Mouse (Mus musculus) gastrocnemius, adult 8-10 months (tissue): ENCODE data around the gene Cadm4. TPM values are rescaled to one million over a fixed set of nuclear protein-coding genes. Genes with fewer than 3 reads are reported as not detected.
A peak's percentile ranks its signal among the peaks of the same experiment; 100 is the strongest.

Experiments
- DNase-seq, 2 experiments: peaks; one replicate each; pipeline ENCODE4 v3.0.0; 2022; ENCODE audit warnings: low spot score in 2 of 2
- total RNA-seq, 4 experiments: library from RNA; stranded (reverse); gene quantifications; 2 replicates each; pipeline ENCODE4 v1.2.4; 2022

The Cadm4 gene
- total RNA-seq, 4 experiments from 2014 or later, result 0.87 to 3.6 (median 1.8) TPM

GRCm38 (mm10) chr7:24530062-24530931 lies 48.5 kb downstream of the Cadm4 start, which contains the start of gene Irgq:
TSS of gene Irgq (plus strand) at chr7:24530689.
- DNase-seq, result peak; percentile 98

GRCm38 (mm10) chr7:24531211-24531971 lies 49.6 kb downstream of the Cadm4 start:
- DNase-seq, result peak; percentile 25 to 49

- DNase-seq, result no peak
These were observed 51.3 kb downstream of the Cadm4 start for GRCm38 (mm10) chr7:24533031-24533571.

- DNase-seq, result no peak
These were observed 52.0 kb downstream of the Cadm4 start for GRCm38 (mm10) chr7:24533806-24534205.

GRCm38 (mm10) chr7:24534301-24534700 lies 52.5 kb downstream of the Cadm4 start:
- no peak for DNase-seq

GRCm38 (mm10) chr7:24537081-24537480 lies 55.3 kb downstream of the Cadm4 start:
- DNase-seq, result no peak

GRCm38 (mm10) chr7:24537591-24537990 lies 55.8 kb downstream of the Cadm4 start:
- DNase-seq, result no peak

- DNase-seq, result no peak
These were observed 56.3 kb downstream of the Cadm4 start for GRCm38 (mm10) chr7:24538154-24538553.

- no peak for DNase-seq
These were observed 56.9 kb downstream of the Cadm4 start for GRCm38 (mm10) chr7:24538701-24539100.

GRCm38 (mm10) chr7:24539686-24540085 lies 57.9 kb downstream of the Cadm4 start:
- no peak for DNase-seq

- DNase-seq, result no peak
These were observed 62.7 kb downstream of the Cadm4 start for GRCm38 (mm10) chr7:24544506-24544905.

GRCm38 (mm10) chr7:24546068-24546614 lies 64.3 kb downstream of the Cadm4 start, which contains the start of the genes Pinlyp and Xrcc1:
TSS of gene Pinlyp (minus strand) at chr7:24546118.
TSS of gene Xrcc1 (plus strand) at chr7:24546289.
- no peak for DNase-seq

GRCm38 (mm10) chr7:24546634-24547389 lies 65.0 kb downstream of the Cadm4 start:
- DNase-seq, result peak; percentile 98 to 99

- no peak for DNase-seq
These were observed 65.8 kb downstream of the Cadm4 start for GRCm38 (mm10) chr7:24547534-24548036.

GRCm38 (mm10) chr7:24551985-24552759 lies 70.3 kb downstream of the Cadm4 start:
- no peak for DNase-seq

Other genes starting within 250 kb of the Cadm4 start
- 1 to 10 TPM; 2.1 to 3.5 (median 3.2) TPM for gene Zfp109, start 244.5 kb upstream of the Cadm4 start, total RNA-seq
- 1 to 10 TPM; 2.0 to 2.4 (median 2.2) TPM for gene Zfp108, start 227.2 kb upstream of the Cadm4 start, total RNA-seq
- gene Zfp93, start 211.6 kb upstream of the Cadm4 start, total RNA-seq, result 1 to 10 TPM; 5.9 to 6.9 (median 6.2) TPM
- gene Zfp61, start 180.8 kb upstream of the Cadm4 start, total RNA-seq, result 1 to 10 TPM; 2.8 to 4.9 (median 3.3) TPM
- gene Zfp94, start 165.4 kb upstream of the Cadm4 start, total RNA-seq, result 1 to 10 TPM; 1.7 to 3.1 (median 2.9) TPM
- not detected for gene Tescl, start 148.1 kb upstream of the Cadm4 start, total RNA-seq
- not detected for gene Lypd5, start 132.8 kb upstream of the Cadm4 start, total RNA-seq
- under 1 TPM; 0.17 to 0.74 (median 0.24) TPM for gene Kcnn4, start 111.8 kb upstream of the Cadm4 start, total RNA-seq
- 10 to 100 TPM in 2 of 4 experiments, 1 to 10 TPM in 2; 8.8 to 10.4 (median 9.9) TPM for gene Smg9, start 82.4 kb upstream of the Cadm4 start, total RNA-seq
- not detected for gene Irgc1, start 29.7 kb upstream of the Cadm4 start, total RNA-seq
- under 1 TPM; 0.41 to 0.92 (median 0.63) TPM for gene Plaur, start 19.5 kb upstream of the Cadm4 start, total RNA-seq
- gene Zfp428, start 25.0 kb downstream of the Cadm4 start, total RNA-seq, result 1 to 10 TPM; 2.5 to 5.2 (median 4.0) TPM
- not detected for gene AC161166.1, start 30.4 kb downstream of the Cadm4 start, total RNA-seq
- gene Irgq, start 48.7 kb downstream of the Cadm4 start, total RNA-seq, result 10 to 100 TPM; 10.9 to 15.8 (median 12.7) TPM
- gene Pinlyp, start 64.1 kb downstream of the Cadm4 start, total RNA-seq, result not detected
- gene Xrcc1, start 64.3 kb downstream of the Cadm4 start, total RNA-seq, result 10 to 100 TPM; 16.1 to 22.1 (median 17.3) TPM
- 10 to 100 TPM; 23.1 to 30.0 (median 24.6) TPM for gene Ethe1, start 105.5 kb downstream of the Cadm4 start, total RNA-seq
- gene Zfp575, start 105.6 kb downstream of the Cadm4 start, total RNA-seq, result under 1 TPM in 1 of 4 experiments, not detected in 3; 0.10 TPM
- gene Phldb3, start 128.7 kb downstream of the Cadm4 start, total RNA-seq, result under 1 TPM; 0.27 to 0.75 (median 0.61) TPM
- gene Lypd3, start 154.5 kb downstream of the Cadm4 start, total RNA-seq, result not detected
- not detected for gene Tex101, start 194.7 kb downstream of the Cadm4 start, total RNA-seq
- not detected for gene BC049730, start 227.2 kb downstream of the Cadm4 start, total RNA-seq
- not detected for gene Gm4763, start 244.9 kb downstream of the Cadm4 start, total RNA-seq